Mouse (Mus musculus) yolk sac, embryonic 10.5 days (tissue): ENCODE results near the gene Ifnar1.
A peak's percentile ranks its signal among the peaks of the same experiment; 100 is the strongest.
"Not testable (repeated sequence)": the region's sequence is repeated elsewhere in the genome, so short reads cannot be mapped to it uniquely, and the experiment has no call there.

Source experiments
- DNase-seq: peaks from one replicate; pipeline ENCODE4 v3.0.0-alpha.2; 2017; ENCODE audit warnings: low spot score

Ifnar1 gene

DNA sequence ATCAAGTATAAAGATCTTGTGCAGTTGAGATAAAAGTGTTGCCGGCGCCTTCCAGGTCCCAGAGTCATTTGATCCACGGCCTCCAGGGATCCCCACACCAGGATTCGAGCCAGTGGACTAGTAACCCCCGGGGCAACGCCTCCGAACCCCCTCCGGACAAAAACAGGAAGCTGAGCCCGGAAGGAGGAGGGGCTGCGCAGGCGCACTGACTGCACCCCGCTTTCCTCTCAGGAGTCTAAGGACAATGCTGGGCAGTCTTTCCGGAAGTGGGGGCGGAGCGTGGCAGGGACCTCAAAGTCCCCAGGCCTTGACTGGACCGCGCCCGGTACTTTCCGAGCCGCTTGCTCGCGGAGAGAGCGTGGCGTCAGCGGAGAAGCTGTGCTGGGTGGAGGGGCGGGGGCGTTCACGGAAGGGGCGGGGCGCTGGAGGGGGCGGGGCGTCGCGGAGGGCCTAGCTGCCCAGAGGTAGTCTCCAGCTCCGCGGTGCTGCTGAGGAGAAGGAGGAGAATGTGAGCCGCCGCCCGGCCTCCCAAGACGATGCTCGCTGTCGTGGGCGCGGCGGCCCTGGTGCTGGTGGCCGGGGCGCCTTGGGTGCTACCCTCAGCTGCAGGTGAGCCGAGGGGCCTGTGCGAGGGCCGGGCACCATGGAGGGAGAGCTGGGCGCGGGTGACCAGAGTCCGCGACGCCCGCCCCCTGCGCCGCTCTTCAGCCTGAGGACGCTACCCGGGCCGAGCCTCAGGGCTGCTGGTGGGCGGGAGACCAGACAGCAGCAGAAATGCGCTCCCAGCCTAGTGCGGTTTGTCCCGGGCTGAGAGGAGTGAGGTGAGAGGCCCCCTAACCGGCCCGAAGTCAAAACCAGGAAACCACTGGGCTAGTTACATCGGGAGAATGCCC lies at the start of gene Ifnar1:
Ifnar1 (plus strand) TSS at position 431 of the 893 bp plus-strand sequence.
- DNase-seq, result peak; percentile 99

DNA sequence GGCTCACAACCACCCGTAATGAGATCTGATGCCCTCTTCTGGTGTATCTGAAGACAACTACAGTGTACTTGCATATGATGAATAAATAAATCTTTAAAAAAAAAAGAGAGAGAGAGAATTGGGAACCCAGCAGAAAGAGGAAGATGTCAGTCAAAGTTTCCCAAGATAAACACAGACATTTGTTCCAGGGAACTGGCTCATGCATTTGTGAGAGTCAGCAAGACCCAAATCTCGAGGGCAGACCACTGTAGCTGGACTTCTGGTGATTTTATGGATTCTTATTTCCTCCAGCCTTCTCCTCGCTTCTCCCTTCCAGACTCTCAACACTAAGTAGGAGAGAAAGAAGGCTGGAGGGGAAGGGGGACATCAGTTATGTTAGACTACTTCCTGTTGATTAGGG lies 47.0 kb upstream of the Ifnar1 start:
- DNase-seq, result no peak

DNA sequence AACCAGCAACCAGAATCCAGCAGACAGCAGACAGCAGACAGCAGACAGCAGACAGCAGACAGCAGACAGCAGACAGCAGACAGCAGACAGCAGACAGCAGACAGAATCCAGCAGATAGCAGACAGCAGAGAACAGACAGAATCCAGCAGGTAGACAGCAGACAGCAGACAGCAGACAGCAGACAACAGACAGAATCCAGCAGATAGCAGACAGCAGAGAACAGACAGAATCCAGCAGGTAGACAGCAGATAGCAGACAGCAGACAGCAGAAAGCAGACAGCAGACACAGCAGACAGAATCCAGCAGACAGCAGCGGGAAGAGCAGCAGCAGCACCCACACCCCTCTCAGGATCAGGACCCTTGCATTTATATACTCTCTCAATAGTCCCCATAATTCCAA lies 46.4 kb upstream of the Ifnar1 start:
- DNase-seq, result not testable (repeated sequence)

DNA sequence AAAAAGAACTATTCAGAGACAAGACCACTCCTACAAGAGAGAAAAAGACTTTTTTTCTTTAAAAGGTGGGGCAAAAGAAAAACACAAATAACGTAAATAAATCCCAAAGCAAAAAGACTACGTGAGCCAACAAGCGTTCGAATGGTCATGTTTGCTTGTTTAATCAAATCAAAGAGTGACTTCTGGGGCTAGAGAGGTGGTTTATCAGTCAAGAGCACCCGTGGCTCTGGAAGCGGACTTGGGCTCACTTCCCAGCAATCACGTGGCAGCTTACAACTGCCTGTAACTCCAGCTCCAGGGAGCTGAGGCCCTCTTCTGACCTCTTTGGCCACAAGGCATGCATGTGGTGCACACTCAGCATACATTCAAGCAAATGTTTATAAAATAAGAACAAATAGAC lies 43.7 kb upstream of the Ifnar1 start:
- DNase-seq, result peak; percentile 74

DNA sequence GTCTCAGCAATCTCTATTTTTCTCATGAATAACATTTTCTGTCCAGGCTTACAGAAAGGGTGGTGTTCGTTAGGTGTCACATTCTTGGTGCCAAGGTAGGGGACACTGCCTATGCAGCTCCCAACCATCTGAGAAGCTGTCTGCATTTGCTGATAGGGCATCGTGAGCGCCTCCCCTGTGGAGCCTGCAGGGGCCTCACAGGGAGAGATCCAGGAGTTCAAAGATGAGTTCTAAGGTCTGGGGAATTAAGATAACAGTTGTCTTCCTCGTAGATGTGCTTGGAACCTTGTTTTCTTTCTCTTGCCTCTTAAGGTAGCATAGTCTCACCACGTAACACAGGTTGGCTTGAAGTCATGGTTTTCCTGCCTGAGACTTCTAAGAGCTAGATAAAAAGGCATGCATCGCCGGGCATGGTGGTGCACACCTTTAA lies 43.2 kb upstream of the Ifnar1 start:
- DNase-seq, result peak; percentile 70

DNA sequence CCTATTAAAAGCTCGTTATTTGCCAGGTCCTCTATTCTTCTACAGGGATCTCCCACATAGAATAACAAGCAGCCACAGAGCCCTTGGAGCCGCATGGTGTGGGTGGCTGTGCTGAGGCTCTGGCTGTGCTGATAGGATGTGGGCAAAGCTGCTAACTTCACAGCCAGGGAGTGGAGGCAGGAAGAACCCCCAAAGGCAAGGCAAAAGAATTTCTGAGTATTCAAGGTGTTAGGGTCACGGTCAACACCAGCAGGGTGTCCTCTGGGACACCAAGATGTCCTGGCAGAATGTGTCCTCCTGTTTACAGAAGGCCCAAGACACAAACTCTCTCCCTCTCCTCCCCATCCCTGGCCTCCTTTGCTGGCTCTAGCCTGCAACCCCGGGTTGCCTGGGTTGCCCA lies 42.6 kb upstream of the Ifnar1 start:
- DNase-seq, result no peak

DNA sequence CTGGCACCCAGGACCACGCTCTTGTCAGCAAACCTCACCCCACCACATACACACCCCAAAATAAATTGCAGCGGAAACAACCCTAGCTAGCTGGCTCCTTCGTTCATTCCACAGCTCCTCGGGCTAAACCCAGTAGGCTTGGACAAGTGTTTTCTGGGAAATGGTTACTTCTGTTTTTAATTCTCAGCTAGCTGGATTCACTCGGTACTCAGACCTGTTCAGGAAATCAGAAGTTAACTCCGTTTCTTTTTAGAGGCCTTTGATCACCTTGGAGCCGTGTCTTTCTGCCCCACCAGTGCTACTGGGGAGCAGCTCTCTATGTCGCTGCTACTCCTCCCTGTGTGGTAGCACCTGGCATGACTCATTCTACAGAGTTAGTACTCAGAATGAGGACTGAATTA lies 41.8 kb upstream of the Ifnar1 start:
- no peak for DNase-seq

DNA sequence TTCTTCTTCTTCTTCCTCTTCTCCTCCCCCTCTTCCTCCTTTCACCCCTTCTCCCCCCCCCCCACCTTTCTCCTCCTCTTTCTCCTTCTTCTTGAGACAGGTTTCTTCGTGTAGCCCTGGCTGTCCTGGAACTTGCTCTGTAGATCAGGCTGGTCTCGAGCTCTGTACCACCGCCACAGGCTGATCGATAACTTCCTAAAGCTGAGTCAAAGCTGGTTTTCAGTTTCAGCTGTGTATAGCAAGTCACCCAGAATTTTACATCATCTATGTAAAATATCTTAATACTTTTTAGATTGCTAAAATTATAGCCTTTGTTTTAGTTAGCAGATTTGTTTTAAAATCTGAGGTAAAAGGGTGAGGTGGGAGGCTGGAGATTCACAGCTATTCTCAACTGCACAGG lies 40.2 kb upstream of the Ifnar1 start:
- no peak for DNase-seq

DNA sequence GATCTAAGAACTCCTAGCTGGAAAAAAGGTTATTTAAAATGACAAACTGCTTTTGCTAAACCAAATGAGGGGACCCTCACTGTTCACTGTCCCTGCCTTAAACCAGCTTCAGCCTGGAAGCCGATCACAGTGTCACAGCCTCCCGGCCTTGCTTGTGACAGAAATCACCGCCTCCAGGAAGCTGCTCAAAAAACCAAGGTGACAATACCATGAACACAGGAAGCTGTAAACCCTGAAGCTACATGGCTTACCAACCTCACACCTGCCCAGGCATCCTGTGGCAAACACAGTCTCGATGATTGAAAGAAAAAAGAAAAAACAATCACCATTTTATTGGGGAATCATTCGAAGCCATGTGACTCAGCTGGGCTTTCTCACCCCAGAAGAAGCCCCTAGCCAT lies 39.5 kb upstream of the Ifnar1 start:
- DNase-seq, result no peak

DNA sequence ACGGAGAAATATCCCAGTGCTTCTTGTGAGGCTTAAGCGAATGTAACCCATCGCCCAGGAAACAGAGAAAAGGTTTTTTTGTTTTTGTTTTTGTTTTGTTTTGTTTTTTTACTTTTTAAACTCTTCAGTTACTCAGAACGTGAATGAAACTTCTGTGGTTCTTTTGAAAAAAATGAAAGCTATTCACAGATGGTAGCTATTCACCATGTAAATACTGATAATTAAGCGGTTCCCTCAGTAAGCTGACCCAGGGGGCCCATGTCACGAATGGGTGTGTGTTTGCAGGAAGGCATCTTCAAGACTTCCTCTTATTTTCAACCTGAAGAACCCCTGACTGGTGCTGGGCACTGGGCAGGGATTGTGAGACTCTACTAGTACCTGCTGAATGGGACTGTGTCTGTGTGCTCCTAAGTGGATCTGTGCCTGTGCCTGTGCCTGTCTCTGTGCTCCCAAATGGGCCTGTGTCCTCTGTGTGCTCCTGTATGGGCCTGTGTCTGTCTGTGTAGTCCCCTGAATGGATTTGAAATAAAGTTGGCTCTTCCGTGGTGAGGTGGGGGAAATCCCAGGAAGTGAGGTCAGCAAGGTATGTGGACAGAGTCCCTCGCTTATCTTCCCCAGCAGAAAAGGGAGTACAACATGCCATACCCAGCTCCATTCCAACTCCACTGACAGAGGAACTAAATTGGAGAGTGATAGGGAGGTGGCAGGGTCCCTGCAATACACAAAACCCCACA lies 38.1 kb upstream of the Ifnar1 start:
- no peak for DNase-seq

DNA sequence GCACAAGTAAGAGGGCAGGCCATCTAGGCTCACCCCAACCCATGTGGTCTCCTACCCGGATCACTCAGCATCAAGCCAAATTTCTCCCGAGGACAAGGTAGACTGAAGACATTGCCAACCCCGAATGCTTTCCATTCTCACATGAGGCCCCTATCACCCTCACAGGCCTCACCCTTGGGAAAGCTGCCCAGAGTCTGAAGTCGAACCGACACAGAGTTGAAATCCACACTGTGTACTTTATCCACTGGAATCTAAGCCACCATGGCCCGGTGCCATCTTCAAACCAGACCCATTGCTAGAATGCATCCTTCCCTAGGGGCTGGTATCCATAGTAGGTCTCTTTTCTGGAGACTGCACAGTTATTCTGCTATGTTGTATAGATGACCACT lies 37.5 kb upstream of the Ifnar1 start:
- DNase-seq, result no peak

DNA sequence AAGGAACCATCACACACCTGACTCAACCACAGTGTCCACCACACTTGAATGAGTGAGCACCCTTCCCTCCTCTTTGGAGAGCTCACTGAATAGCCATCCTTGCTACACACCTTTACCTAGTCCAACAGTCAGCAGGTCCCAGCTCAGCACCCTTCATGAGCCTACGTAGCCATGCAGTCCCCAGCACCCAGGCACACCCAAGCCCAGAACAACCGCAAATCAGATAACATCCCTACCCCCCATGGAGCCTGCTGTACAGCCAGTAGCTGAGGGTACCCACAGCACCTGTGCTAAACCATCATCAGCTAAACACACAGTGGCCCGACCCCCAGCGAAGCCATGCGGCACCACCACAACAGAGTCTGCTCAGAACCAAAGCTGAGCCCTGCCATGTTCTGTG lies 37.0 kb upstream of the Ifnar1 start:
- DNase-seq, result no peak

DNA sequence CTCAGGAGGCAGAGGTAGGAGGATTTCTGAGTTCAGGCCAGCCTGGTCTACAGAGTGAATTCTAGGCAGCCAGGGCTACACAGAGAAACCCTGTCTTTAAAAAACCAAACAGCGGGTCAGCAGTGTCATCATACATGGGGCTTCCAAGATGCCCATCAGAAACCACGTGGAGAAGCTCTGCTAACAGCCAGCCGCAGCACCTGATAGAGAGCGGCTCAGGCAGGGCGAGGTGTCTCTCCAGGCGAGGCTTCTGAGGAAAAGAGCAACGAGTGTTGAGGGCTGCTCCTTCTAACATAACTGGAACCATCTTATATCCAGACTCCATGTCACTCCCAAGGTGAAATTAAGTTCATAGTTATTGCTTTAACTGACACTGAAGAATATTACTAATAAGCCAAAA lies 36.1 kb upstream of the Ifnar1 start:
- DNase-seq, result no peak

DNA sequence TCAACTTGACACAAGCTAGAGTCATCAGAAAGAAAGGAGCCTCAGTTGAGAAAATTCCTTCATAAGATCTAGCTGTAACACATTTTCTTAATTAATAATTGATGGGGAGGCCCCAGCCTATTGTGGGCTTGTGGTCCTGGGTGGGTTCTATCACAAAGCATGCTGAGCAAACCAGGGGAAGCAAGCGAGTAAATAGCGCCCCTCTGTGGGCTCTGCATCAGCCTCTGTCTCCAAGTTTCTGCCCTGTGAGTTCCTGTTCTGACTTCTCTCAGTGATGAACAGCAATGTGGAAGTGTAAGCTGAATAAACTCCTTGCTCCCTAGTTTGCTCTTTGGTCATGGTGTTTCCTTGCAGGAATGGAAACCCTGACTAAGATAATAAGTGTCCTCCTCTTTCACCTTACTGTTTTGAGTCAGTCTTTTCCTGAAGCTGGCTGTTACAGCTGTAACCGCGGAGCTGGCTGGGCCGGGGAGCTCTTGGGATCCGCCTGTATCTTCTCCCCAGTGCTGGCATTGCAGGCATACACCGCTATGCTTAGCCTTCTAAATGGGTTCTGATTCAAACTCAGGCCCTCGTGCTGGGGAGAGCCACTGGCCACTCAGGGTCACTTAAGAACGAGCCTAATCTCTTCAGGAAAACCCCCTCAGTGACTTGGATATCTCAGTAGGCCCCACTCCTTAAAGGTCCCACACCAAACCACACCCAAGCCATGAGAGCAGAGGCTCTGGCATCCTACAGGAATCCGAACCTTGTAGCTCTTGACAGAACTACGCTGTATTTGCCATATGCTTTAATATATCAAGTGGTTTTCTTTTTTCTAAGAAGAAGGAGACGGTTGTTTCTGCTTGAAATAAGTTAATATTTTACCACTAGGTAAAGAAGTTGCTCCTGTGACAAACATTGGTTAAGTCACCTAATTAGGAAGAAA lies 34.6 kb upstream of the Ifnar1 start:
- DNase-seq, result no peak

DNA sequence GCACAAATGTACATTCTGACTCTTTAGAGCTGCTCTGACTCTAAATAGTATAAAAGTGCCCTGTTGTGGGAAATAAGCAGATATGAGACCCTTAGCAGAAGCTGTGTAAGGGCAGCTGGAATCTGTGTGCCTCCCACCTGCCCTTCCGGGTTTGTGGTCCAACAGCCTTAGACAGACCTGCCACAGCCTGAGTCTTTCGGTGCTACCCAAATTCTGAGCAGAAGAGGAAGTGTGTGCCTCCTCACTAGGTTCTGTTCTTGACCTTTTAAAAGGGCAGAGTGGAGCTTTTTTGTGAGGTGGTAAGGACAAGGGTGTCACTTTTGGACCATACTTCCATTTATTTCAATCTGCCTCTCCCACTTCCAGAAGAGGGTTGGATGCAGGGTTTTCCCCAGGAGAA lies 33.1 kb upstream of the Ifnar1 start:
- DNase-seq, result no peak

DNA sequence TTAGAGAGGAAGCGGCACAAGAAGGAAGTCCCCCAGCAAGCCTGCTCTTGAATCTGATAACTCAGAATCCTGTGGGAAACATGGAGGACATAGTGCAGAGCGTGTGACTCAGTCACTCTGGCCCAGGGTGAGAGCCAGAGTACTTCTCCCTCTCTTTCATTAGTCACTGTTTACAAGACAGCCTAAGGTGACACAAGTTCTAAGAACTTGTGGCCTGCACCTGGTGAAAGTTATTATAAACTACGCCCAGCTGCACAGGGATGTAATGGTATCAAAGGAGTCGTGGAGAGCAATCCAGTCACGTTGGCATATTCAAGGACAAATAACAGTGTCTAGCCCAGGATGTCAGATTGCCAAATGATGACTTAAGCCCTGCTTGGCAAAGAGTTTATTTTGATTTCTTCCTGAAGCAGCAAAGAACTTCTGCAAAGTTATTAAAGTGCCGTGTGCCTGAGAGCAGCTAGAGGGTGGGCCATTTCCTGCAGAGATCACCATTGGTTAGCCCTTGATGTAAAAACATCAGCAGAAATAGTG lies 32.6 kb upstream of the Ifnar1 start:
- no peak for DNase-seq

DNA sequence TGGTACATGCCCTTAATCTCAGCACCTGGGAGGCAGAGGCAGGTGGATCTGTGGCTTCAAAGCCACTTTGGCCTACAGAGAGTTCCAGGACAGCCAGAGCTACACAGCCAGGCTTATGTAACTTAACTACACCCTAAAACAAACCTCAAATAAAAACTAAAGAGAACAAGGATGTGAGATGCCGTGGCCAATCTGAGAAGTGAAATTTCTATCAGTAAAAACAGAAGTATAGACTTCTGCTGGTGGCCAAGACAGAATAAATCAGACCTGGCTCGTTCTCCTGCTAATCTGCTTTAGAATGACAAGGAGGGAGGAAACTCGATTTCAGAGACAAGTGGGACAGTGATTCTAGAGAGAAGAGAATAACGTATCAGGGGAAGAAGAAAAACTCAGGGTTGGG lies 29.2 kb upstream of the Ifnar1 start:
- no peak for DNase-seq

DNA sequence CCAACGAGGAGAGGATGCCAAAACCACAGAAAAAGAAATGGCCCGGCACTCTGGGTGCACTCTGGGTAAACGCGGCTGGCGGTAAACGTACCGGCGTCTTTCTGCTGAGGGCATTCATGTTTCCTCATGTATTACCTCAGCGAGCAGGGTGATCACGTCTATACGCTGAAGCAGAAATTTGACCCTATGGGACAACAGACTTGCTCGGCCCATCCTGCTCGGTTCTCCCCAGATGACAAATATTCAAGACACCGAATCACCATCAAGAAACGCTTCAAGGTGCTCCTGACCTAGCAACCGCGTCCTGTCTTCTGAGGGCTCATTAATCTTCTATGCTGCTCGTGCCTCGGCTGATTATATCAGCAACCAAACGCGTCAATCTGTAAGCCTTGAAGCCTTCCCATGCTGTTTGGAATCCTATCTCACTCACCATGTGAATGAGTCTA lies 26.7 kb upstream of the Ifnar1 start:
- DNase-seq, result no peak

DNA sequence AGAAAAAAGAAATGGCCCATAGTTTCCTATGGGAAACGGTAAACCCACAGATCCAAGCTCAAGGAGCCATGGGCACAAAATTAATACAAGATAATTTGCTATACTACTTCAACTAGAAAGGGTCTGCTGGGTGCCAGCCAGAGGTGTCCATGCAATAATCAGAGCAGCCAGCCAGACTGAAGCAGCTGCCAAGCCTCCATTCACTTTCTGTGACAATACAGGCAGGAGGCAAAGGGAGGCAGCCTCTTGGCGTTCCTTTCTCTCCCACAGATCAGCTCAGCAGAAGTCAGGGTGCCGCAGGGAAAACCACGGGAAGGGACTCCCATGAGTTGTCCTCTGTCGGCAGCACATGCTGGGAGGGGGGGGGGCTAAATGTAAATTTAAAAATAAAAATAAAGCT lies 26.1 kb upstream of the Ifnar1 start:
- DNase-seq, result no peak

DNA sequence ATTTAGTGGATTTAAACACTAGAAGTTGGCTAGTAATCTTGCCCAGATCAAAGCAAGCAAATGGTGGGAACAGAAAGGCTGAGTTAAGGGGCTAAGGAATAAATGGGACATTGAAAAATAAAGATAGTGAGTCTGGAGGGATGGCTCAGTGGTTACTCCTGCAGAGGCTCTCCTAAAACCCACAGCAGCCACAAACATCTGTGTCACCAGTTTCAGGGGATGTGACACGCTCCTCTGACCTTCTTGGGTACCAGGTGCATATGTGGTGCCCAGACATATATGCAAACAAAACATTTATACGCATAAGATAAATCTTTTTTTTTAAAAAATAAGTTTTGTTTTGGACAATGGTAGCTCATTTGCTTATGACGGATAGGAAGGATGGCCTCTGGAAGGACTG lies 25.6 kb upstream of the Ifnar1 start:
- no peak for DNase-seq

DNA sequence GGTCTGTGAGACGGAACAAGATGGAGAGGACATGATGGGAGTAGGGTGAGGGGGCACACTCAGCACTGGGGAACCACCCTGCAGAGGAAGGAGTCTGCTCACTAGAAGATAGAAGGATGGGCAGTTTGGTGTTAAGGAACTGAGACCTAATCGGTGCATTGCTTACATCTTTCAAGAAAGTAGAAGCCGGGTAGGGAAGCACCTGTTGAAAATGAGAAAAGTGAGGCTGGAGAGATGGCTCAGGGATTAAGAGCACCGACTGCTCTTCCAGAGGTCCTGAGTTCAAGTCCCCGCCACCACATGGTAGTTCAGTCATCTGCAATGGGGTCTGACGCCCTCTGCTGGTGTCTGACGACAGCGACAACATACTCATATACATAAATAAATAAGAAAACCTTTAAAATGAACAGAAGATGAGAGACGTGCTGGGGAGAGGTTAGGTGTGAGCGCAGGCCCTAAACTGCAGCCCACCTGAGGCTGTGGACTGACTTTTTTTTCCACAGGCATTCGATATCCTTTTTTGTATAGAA lies 25.1 kb upstream of the Ifnar1 start:
- no peak for DNase-seq
